Mouse (Mus musculus) urinary bladder, postnatal 36 days (tissue): ENCODE data around the gene Ddah2.
"Not testable (repeated sequence)": the region's sequence is repeated elsewhere in the genome, so short reads cannot be mapped to it uniquely, and the experiment has no call there.

Source experiments
- DNase-seq, 2 experiments: peaks; one replicate each; pipeline ENCODE4 v3.0.0; 2022; ENCODE audit warnings: low spot score in 2 of 2, mixed read lengths in 1 of 2

The Ddah2 gene

DNA sequence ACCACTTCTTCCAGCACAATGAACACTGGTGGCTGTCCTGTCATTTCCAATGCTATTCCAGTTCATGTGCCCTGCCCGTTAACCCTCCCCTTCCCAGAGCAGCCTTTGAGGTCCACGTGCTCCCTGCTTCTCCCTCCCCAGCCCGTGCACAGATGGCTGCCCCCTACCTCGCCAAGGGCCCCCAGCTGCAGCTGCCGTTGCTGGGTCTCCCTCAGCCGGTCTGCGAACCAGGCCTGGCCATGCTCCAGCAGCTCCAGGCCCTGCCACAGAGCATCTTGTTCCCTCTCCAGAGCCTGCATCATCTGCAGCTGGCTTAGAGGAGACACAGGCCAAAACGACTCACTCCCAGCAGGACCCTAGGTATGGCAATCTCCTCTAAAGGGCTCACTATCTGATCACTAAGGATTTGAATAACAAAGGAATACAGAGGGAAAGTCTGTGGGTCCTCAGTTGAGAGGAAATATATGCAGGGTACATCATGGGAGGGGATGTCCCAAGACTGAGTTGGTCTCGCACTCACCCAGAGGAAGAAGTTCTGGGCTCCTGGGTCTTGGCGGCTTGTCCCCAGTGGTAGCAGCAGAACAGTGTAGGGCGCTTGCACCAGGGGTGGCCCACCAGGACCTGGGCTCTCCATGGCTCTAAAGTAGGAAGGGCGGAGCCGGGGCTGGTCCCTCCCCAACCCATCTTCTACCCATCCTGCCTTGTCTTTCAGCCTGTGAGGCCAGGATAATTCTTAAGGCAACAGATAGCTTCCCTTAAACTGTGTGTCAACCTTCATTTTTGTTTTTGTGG is 31.4 kb upstream of the Ddah2 start, which contains the start of gene Sapcd1:
Gene Sapcd1, minus strand, starts transcription at position 740 of the 792 bp plus-strand sequence.
- DNase-seq = no peak

DNA sequence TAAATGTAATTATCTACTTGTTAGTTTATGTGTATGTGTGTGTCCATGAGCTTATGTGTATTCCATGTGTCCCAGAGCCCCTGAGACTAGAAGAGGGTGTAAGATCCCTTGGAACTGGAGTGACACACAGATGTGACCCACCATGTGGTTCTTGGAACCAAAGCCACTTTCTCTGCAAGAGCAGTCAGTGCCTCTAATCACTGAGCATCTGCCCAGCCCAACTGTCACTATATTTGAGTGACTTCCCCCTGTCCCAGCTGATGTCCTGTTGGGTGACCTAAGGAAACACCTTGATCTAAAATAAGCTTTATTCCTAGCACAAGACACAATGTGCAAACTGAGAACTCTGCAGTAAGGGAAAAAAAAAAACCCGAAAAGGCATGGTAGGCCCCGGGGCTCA is 30.5 kb upstream of the Ddah2 start:
- DNase-seq = no peak

DNA sequence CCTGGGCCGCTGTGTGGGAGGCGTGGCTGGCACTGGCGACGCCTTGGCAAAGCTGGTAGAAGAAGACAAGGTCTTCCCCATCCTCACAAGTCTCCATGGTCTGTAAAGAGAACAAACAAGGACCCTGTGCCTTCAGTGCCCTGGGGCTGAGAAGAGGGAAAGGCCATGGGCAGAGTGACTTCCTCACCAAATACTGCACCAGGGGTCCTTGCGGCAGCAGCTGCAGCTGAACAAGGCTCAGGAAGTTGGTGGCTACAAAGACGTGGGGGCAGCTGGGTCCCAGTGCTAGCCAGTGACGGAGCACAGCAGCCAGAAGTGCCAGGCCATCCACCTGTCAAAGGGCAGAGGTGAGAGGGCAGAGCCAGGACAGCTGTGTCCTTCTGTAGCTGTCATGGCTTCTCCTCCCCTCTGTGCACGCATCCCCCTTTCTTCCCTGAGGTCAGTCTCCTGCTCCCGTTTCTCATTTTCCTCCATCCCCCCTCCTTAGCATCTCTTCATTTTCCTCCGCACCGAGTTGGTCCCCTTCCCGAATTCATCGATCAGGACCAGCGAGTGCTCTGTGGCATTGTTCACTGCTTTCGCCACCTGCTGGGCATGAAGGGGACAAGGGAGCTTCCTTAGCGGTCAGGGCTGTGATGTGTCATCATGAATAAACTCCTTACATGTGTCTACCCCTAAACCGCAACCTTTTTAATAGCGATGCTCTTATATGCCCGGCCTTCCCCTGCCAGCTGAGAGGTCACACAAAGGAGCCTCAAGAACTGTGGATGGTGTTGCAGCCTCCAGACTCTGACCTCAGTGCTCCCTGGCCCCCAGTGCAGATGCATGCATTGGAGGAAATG is 28.9 kb upstream of the Ddah2 start:
- DNase-seq = no peak

DNA sequence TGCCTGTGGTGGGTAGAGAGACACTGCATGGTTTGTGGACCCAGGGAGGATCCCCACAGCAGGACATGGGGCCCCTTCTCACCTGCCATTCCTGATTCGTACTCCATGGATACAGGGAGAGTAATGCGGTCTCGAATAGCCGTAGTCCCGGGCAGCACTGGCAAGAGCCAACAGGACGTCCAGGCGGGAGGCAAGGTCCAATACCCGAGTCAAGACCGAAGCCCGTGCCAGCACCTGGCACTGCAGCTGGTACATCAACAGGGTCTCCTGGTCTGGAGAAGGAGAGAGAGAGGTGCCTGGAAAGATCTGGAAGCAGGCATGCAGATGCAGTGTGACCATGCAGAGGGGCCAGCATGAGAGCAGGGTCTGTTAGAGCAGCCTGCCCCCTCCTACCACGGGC is 27.6 kb upstream of the Ddah2 start:
- no peak for DNase-seq

DNA sequence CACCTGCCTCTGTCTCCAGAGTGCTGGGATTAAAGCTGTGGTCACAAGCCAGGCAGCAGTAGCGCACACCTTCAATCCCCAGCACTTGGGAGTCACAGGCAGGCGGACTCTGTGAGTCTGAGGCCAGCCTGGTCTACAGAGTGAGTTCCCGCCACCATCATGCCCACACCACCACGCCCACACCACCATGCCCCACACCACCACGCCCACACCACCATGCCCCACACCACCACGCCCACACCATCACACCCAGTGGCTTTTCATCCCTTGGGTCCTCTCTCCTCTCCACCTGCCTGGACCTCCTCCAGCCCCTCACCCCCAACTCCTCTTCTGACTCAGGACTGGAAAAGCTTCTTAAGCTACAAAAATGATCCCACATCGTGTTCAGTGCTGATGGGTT is 27.0 kb upstream of the Ddah2 start:
- no peak for DNase-seq

DNA sequence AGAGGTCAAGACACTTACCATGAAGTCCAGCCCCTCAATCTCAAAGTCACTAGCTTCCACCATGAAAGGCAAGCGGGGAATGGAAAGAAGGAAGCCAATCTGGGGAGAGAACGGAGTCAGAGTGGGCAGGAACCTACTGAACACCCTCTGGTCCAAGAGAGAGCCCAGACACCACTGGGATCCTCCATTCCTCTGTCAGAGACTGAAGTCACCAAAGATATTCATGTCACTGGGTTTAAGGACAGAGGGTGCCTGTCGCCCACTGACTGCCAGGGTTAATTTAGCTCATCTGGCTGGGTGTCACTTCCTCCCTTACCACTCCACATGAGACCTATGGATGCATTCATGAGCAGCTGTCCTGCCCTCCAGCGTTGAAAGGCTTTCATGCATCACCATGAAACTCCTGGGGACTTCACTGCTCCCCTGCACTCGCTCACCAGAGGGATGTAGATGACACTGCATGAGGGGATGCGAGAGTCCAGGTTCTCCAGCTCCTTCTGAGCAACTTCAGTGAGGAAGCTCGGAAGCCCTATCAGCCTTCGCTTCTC is 26.4 kb upstream of the Ddah2 start:
- DNase-seq = no peak

DNA sequence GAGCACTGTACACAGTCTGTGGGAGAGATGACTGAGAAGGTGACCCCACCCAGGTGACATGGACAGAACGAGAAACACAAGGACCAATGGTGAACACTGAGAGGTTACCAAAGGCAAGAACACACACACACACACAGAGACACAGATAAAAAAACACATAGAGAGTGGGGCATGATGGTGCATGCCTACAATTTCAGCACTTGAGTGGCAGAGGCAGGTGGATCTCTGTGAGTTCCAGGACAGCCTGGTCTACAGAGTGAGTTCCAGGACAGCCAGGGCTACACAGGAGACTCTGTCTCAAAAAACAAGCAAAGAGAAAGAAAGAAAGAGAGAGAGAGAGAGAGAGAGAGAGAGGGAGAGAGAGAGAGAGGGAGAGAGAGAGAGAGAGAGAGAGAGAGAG is 25.1 kb upstream of the Ddah2 start:
- DNase-seq = not testable (repeated sequence)

DNA sequence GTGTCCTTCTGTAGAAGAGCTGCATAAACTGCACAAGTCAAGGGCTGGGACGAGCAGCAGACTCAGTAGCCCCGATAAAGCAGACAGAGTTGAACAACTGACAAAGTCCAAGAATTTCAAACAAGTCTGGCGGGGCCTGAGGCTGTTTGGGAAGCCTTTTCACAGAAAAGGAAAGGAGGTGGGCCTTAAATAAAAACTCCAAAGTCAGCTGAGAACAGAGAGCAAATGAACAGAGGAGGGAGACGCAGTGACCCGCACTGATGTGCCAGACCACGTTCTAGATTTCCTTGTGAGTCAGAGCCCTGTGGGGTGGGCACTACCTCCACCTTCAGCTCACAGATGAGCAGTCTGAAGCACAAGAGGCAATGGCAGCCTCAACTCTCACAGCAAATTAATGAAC is 23.9 kb upstream of the Ddah2 start:
- DNase-seq = no peak

DNA sequence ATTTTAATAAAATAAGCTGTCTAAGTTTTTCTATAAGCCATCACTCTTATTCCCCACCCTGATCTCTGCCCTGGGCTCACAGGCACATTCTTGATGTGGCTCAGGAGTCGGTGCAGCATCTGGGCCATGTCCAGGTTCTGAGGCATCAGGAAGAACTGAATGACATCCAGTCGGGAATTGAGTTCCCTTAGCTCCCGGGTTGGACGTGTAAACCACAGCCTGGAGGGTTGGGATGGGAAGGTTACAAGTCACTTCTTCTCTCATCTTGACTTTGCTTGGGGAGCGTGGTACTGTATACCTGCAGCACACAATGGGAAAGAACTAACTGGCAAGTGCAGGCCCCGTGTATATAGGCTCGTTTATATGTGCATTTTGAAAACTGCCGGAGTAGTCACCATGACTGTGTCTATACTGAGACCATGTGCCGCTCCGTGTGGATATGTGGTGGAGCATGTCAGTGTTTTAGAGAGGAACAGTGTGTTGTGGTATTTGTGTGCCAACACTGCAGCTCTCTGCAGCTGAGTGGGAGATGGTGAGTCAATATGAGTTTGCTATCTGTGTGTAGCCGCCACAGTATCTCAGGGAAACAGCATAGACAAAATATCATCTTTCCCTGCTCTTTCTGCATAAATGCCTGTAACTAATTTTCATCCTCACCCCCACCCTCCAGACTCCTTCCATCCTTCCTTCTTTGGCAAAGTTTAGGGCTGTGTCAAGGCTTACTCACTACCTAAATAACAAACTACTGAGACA is 19.5 kb upstream of the Ddah2 start:
- no peak for DNase-seq

DNA sequence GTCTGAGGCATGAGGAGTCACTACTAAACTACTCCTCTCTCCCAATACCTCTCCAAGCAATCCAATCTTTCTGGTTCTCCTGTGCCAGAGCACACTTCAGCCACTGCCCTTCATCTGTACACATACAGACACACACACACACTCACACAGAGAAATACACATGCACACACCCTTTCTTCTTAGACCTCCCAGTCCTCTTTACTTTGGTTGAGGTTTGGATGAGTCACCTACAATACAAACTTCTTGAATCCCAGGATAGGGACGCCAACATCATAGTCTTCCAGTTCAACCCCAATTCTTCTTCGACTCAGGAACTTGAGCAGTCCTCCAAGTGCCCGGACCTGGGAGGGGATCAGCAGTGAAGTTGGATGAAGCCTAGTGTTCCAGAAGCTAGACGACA is 15.0 kb upstream of the Ddah2 start:
- DNase-seq = no peak

DNA sequence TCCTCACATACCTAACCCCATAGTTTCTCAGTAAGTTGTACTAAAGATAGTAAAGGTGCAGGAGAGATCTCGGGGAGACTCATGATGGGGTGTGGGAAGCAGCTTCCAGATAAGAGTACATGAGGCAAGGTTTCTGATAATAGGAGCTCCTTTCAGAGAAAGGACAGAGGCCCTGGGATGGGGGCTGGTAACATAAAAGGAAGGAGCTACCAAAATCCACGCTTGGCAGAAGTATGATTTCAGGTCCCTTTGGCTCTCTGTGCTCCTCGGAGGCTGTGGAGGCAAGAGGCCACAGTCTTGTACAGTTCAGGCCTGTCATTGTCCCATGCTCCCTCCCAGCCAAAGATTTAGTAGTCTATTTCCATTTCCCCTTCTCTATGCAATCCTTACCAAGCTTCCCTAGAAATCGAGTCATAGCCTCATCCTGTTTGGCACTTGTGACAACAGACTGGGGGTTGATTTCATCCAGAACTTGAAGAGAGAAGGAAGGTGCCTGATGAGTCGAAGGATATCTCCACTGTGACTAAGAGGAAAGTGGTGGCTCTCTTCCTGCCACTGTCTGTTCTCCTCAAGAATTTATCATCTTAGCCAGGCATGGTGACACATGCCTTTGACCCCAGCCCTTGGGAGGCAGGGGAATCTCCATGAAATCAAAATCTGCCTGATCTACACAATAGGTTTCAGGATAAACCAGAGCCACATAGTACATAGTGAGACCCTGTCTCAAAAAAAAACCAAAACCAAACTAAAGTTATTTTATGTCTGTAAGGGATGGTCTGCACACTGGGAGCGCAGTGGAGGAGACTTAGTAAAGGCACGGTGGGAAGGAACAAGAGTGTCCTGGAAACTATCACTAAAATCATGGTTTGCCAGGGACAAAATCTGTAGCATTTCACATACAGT is 13.7 kb upstream of the Ddah2 start:
- no peak for DNase-seq

DNA sequence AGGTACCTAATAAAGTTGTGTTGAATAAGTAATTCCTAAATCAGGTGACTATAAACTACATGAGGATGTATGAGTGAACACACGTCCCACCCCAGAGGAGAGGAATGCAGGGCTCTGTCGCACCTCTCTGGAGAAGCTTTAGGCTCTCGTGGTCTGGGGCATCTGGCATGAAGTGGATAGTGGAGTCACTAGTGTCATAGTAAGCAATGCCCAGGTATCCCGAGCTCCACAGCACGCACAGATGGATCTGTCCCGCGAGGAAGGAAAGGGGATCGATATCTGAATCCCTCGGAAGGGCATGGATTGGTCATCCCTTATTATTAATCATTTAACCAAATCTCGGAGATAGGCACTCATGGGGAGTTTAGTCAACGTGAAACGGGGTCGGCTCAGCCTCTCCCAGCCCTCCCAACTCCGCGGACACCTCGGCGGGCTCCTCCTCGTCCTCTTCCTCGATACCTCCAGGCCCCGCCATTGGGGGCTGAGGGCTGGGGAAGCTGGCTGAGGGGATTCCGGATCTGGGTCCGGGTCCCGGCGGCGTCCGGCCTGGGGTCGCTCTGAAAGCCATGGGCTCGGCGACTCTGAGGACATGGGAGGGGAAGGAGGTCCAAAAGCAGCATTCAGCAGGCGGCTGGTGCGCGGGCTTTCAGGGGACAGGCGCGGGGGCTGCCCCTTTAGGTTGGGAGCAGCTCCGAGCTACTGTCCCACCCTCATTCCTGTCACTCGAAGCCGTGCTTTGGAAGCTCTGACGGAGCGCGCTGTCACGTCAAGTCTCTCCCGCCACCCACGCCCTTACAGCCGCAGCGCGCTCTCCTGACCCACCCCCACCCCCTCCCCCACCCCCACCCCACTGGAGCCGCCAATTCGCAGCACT is 12.8 kb upstream of the Ddah2 start:
- no peak for DNase-seq

DNA sequence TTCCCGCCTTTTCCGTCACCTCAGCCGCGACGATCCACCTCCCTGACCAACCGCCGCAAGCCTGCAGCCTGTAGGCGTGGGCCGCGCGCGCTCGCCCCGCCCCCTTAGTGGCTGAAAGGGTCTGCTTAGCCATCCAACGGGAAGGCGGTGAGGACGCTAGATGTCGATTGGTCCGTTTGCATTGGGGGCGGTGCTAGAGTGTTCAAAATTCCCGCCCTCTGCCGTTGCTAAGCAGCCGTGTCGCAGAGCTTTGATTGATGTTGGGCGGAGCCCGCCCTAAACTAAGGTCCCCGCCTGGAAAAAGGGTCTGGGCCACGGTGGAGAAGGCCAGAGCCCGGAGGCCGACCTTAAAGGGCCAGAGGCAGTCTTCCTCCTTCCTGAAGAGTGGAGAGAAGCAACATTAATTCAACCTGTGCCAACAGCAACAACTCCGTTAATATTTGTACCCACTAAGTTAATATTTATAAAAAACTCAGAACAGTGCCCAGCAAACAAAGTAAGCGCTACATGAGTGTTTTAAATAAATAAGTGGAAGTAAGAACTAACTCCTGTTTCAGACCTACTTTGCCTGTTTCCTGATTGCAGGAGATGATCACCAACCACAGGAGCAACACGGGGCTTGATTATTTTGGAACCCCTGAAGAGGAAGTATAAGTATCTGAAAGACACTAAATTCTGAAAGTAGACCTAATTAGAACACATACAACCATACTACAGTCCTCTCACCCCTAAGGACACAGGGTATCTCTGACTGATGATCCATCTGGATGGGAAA is 12.0 kb upstream of the Ddah2 start, which contains the start of gene Msh5:
Gene Msh5, minus strand, starts transcription at position 65 of the 775 bp plus-strand sequence.
- peak; percentile 95 to 96 for DNase-seq

DNA sequence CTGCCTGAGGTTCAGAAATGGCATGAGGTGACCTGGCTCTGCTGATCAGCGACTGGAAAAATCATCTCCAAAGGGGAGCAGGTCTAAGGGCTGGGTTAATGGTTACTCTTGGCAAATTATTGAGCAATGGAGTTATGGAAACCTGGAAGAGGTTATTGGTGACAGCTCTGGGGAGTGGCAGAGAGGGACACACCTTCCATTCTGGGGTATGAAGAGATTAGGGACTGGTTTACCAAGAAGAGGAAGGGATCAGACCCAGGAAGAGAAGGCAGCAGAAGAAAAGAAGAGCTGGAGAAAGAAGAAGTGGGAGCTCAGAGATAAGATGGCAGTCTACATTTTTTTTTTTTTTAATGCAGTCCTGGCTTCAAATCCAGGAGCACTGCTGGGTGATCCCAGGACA is 11.1 kb upstream of the Ddah2 start:
- DNase-seq = no peak

DNA sequence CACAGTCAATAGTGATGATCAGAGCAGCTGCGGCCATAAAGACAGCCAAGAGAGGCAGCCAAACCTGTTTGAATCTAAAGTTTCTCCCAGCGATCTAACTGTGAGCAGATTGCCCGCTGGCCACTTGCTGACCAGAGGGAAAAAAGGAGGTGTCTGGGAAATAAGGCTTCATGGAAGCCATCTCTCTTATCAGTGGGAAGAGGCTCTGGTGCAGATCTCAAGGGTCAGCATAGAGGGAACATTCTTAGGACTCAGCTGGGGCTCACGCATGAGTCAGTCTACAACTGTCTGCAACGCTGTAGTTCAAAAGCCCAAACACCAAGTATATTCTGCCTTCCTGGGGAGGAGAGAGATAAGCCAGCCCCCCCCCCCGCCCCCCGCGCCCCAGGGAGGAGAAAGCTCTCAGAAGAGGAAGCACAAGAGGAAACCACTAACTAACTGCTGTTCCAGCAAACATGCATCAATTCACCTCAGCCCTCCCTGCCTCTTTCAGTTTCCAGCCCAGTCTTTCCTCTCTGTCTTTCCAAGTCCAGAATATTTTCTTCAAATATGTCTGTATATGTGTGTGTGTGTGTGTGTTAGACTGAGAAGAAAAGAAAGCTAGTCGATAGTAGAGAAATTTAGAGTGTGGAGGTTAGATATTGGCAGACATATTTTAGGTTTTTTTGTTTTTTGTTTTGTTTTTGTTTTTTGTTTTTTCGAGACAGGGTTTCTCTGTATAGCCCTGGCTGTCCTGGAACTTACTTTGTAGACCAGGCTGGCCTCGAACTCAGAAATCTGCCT is 10.5 kb upstream of the Ddah2 start:
- no peak for DNase-seq

DNA sequence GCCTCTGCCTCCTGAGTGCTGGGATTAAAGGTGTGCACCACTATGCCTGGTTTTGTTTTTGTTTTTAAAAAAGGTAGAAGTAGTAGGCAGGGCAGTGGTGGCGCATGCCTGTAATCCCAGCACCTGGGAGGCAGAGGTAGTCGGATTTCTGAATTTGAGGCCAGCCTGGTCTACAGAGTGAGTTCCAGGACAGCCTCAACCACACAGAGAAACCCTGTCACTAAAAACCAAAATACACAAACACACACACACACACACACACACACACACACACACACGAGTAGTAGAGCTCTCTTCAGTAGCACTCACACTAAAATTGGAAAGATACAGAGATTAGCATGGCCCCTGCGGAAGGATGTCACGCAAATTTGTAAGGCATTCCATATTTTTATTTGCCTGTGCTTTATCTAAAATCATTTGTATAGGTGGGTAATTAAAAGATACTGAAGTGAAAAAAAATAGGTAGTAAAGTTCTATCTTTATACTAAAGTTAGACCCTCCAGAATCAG is 9.8 kb upstream of the Ddah2 start:
- DNase-seq = no peak

DNA sequence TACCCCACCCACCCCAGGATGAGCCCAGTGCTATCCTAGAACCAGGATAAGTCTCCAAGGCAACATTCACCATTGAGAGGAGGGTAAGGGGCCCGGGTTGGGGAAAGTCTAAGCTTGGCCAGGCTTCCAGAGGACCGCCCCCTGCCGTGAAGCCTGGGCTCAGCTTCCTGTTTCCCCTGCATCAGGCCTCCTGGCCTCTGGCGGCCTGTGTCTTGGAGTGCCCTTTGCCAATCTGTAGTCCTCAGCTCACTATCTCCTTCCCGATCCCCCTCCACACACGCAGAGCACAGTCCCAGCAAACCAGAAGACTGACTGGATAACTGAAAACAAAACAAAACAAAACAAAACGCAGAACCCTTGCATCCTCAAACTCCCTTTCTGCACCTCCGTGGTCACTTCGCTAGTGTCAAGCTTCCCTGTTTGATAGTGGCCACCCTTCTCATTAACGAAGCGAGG is 9.2 kb upstream of the Ddah2 start, which contains the start of gene Clic1:
Gene Clic1, plus strand, starts transcription at position 406 of the 456 bp plus-strand sequence.
- peak in 1 of 2 experiments; percentile 58 for DNase-seq
